ENCODE assay signal across 9 mouse cellular contexts in the genomic region with DNA sequence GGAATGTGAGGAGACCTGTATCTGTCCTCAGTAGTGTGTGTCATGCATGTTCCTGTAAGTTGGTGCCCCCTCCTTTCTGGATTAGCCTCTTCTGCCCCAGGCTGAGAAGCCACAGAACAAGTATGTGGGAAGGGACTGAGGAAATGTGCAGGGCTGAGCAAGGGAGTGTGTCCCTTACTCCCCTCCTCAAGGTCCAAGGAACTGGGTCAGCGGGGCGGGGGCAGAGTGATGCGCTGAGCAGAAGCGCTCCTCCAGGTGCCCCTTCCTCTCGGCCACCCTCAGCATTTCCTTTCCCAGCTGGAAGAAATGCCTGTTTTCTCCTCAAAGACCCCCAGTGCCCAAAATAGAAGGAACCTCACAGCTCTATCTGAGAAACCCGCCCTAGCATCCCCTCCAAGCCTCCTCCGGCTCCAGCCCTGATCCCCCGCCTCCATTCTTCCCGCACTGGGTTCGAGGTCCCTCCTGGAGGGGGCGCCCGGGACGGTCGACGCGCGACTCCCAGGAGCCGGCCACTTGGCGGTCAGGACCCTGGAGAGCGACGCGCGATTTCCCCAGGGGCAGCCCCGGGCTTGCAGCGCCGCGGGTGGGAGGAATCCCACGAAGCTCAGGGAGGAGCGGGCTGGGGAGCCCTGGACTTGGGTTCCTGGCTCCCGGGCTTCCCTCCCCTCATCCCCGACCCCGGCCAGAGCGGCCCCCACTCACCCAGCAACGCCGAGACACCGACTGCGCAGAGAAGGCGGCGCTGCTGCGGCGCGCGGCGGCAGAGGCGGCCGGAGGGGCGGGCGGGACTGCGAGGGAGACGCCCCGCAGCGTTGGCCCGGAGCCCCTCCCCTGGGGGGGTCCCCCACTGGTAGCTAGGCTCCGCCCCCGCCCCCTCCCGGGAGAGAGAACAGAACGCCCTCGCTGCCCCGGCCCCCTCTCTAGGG. TPM values are rescaled to one million over a fixed set of nuclear protein-coding genes. Genes with fewer than 3 reads are reported as not detected.
DNase-seq lines count a peak whose midpoint lies in the region; ATAC-seq lines count a peak whose summit lies in the region.
"Had no signal": no experiment of that assay in that cellular context is flagged by ENCODE, and none has a peak within 500 bp of the region (broad histone marks: within the 10 kb centered on the region; RNA-seq: fewer than 3 reads in every experiment).

No protein-coding gene starts in this region.

- H3K4me3 ChIP-seq in heart, embryonic 11.5 days (ENCODE audit: low read depth, low read length) = peak overlapping the region; percentile 45
- H3K4me3 ChIP-seq in kidney, embryonic 15.5 days (replicated peaks) = peak overlapping the region; percentile 54
- peak overlapping the region; percentile 39 for H3K4me3 ChIP-seq in liver, embryonic 16.5 days (ENCODE audit: low read depth, low read length)
- peak overlapping the region; percentile 42 for H3K4me3 ChIP-seq in neural tube, embryonic 11.5 days (ENCODE audit: low read depth, low read length)

- peaks cover 18% of the 10 kb centered on the region for H3K4me1 ChIP-seq in heart, embryonic 11.5 days (ENCODE audit: control insufficient read depth, insufficient read depth, low read length)
- peaks cover 30% of the 10 kb centered on the region for H3K4me1 ChIP-seq in kidney, embryonic 15.5 days
- H3K4me1 ChIP-seq in liver, embryonic 16.5 days (ENCODE audit: control insufficient read depth, low read depth, low read length) = peaks cover 3% of the 10 kb centered on the region
- H3K4me1 ChIP-seq in neural tube, embryonic 11.5 days (ENCODE audit: control insufficient read depth, insufficient read depth, low read length) = peaks cover 15% of the 10 kb centered on the region

- no peak for DNase-seq in heart, adult 9 months (ENCODE audit: low spot score in 2 of 2)
- DNase-seq in c-Kit-positive CD71-positive TER-119-negative erythroid progenitor cells, embryonic 14.5 days (ENCODE audit: low read depth) = peak; percentile 56
- DNase-seq in gastrocnemius, postnatal 4 days (ENCODE audit: low spot score in 2 of 2) = peak; percentile 72 to 73
- DNase-seq in neural tube, embryonic 11.5 days (ENCODE audit: low spot score) = peak; percentile 78
- peak; percentile 30 to 31 for DNase-seq in thymus, adult 18-20 months

- no peaks in the 10 kb centered on the region for H3K9me3 ChIP-seq in heart, embryonic 11.5 days (replicated peaks; ENCODE audit: control insufficient read depth, low read length)
- no peaks in the 10 kb centered on the region for H3K9me3 ChIP-seq in kidney, embryonic 15.5 days (replicated peaks)
- no peaks in the 10 kb centered on the region for H3K9me3 ChIP-seq in liver, embryonic 16.5 days (replicated peaks; ENCODE audit: control insufficient read depth, low read length)
- no peaks in the 10 kb centered on the region for H3K9me3 ChIP-seq in neural tube, embryonic 11.5 days (ENCODE audit: control insufficient read depth, low read length)

- no peak for ATAC-seq in heart, embryonic 11.5 days (replicated peaks; ENCODE audit: insufficient number of reproducible peaks, low FRiP score, low TSS enrichment)
- peak; percentile 71 for ATAC-seq in kidney, embryonic 15.5 days (replicated peaks; ENCODE audit: low FRiP score)
- peak; percentile 39 for ATAC-seq in liver, embryonic 16.5 days (ENCODE audit: low read depth)
- peak; percentile 51; the same call in 1 of the 2 replicates for ATAC-seq in neural tube, embryonic 11.5 days (ENCODE audit: insufficient read depth, low FRiP score, low TSS enrichment)

- no peak overlapping the region for H3K9ac ChIP-seq in heart, embryonic 11.5 days (ENCODE audit: low read depth, low read length)
- H3K9ac ChIP-seq in kidney, embryonic 15.5 days = 0 out of 2 replicates have a peak overlapping the region, but pooled peaks have one; percentile 9
- no peak overlapping the region for H3K9ac ChIP-seq in liver, embryonic 16.5 days (ENCODE audit: low read depth, low read length)
- H3K9ac ChIP-seq in neural tube, embryonic 11.5 days (ENCODE audit: low read length) = peak overlapping the region; percentile 53

- H3K27me3 ChIP-seq in heart, embryonic 11.5 days (ENCODE audit: control insufficient read depth, insufficient read depth, low read length) = peaks cover 71% of the 10 kb centered on the region
- peaks cover 60% of the 10 kb centered on the region for H3K27me3 ChIP-seq in kidney, embryonic 15.5 days
- peaks cover 67% of the 10 kb centered on the region for H3K27me3 ChIP-seq in liver, embryonic 16.5 days (ENCODE audit: control insufficient read depth, insufficient read depth, low read depth, low read length)
- peaks cover 34% of the 10 kb centered on the region for H3K27me3 ChIP-seq in neural tube, embryonic 11.5 days (ENCODE audit: control insufficient read depth, insufficient read depth, low read length)

- H3K27ac ChIP-seq in heart, embryonic 11.5 days (ENCODE audit: low read depth, low read length) = no peak overlapping the region
- H3K27ac ChIP-seq in kidney, embryonic 15.5 days = no peak overlapping the region
- no peak overlapping the region for H3K27ac ChIP-seq in liver, embryonic 16.5 days (ENCODE audit: low read length)
- no peak overlapping the region for H3K27ac ChIP-seq in neural tube, embryonic 11.5 days (ENCODE audit: low read depth, low read length)

- WGBS in heart, embryonic 11.5 days (ENCODE audit: insufficient replicate concordance) = 2% methylated on average over 37 of the region's 59 CpGs
- 1% methylated on average over 59 of the region's 59 CpGs for WGBS in kidney, embryonic 15.5 days
- 2% methylated on average over 48 of the region's 59 CpGs for WGBS in liver, embryonic 16.5 days (ENCODE audit: insufficient replicate concordance)
- under 1% methylated on average over 37 of the region's 59 CpGs for WGBS in neural tube, embryonic 11.5 days

- H3K36me3 ChIP-seq in heart, embryonic 11.5 days (ENCODE audit: control insufficient read depth, insufficient read depth, low read length) = no peaks in the 10 kb centered on the region
- no peaks in the 10 kb centered on the region for H3K36me3 ChIP-seq in kidney, embryonic 15.5 days
- no peaks in the 10 kb centered on the region for H3K36me3 ChIP-seq in liver, embryonic 16.5 days (ENCODE audit: control insufficient read depth, insufficient read depth)
- no peaks in the 10 kb centered on the region for H3K36me3 ChIP-seq in neural tube, embryonic 11.5 days (ENCODE audit: control insufficient read depth, insufficient read depth, low read length)

- H3K4me2 ChIP-seq in heart, embryonic 11.5 days = peak overlapping the region; percentile 86
- peak overlapping the region; percentile 91 for H3K4me2 ChIP-seq in kidney, embryonic 15.5 days
- peak overlapping the region; percentile 46 for H3K4me2 ChIP-seq in liver, embryonic 16.5 days (ENCODE audit: low read depth, low read length)
- H3K4me2 ChIP-seq in neural tube, embryonic 11.5 days (ENCODE audit: low read depth) = peak overlapping the region; percentile 87

RNA-seq across cellular contexts. Expression of a gene that starts 1.1 kb away (rescaled TPM):
- polyA plus RNA-seq in heart, embryonic 11.5 days (2014; fragmentation: Nextera tagmentation; extraction: Ambion mirVana) = 1.7 and 2.3 TPM in 2 replicates
- total RNA-seq in gastrocnemius, postnatal 4 days (2021) = 1 to 10 TPM in 1 of 2 experiments, under 1 TPM in 1; 0.52 to 1.1 TPM
- polyA plus RNA-seq in kidney, embryonic 15.5 days (2015; fragmentation: Nextera tagmentation; extraction: Ambion mirVana) = 2.0 and 2.8 TPM in 2 replicates
- polyA plus RNA-seq in liver, embryonic 16.5 days (2015; fragmentation: Nextera tagmentation; extraction: Ambion mirVana) = 0.27 and 0.37 TPM in 2 replicates
- polyA plus RNA-seq in neural tube, embryonic 11.5 days (2014; fragmentation: Nextera tagmentation; extraction: Ambion mirVana) = 7.2 and 8.9 TPM in 2 replicates

RNA-seq across cellular contexts. Expression of a gene that starts 15.4 kb away (rescaled TPM):
- polyA plus RNA-seq in heart, embryonic 11.5 days (2014; fragmentation: Nextera tagmentation; extraction: Ambion mirVana) = 0.30 and 0.66 TPM in 2 replicates
- total RNA-seq in gastrocnemius, postnatal 4 days (2021) = under 1 TPM in 1 of 2 experiments, not detected in 1; 0.73 TPM
- 9.2 TPM in 2 replicates for polyA plus RNA-seq in kidney, embryonic 15.5 days (2015; fragmentation: Nextera tagmentation; extraction: Ambion mirVana)
- 0.58 and 1.7 TPM in 2 replicates for polyA plus RNA-seq in liver, embryonic 16.5 days (2015; fragmentation: Nextera tagmentation; extraction: Ambion mirVana)
- polyA plus RNA-seq in neural tube, embryonic 11.5 days (2014; fragmentation: Nextera tagmentation; extraction: Ambion mirVana) = 1.5 TPM in 2 replicates
- total RNA-seq: left cerebral cortex, postnatal 25 days had no signal

RNA-seq across cellular contexts. Expression of a gene that starts 16.0 kb away (rescaled TPM):
- 5.3 and 5.4 TPM in 2 replicates for polyA plus RNA-seq in heart, embryonic 11.5 days (2014; fragmentation: Nextera tagmentation; extraction: Ambion mirVana)
- 10 to 100 TPM; 52.3 to 54.3 TPM for total RNA-seq in gastrocnemius, postnatal 4 days (2021)
- 5.1 and 5.5 TPM in 2 replicates for polyA plus RNA-seq in kidney, embryonic 15.5 days (2015; fragmentation: Nextera tagmentation; extraction: Ambion mirVana)
- 0.44 and 0.71 TPM in 2 replicates for polyA plus RNA-seq in liver, embryonic 16.5 days (2015; fragmentation: Nextera tagmentation; extraction: Ambion mirVana)
- 23.5 and 26.2 TPM in 2 replicates for polyA plus RNA-seq in neural tube, embryonic 11.5 days (2014; fragmentation: Nextera tagmentation; extraction: Ambion mirVana)

Comparison
In these comparisons a context has a peak if more than half of its experiments do, and no peak if none do; other contexts are left out.
1. H3K9ac ChIP-seq: peak in kidney, embryonic 15.5 days (single experiment) and neural tube, embryonic 11.5 days (single experiment); none in heart, embryonic 11.5 days (single experiment) and liver, embryonic 16.5 days (single experiment).
2. DNase-seq: peak in c-Kit-positive CD71-positive TER-119-negative erythroid progenitor cells, embryonic 14.5 days (single experiment), gastrocnemius, postnatal 4 days (2 of 2), neural tube, embryonic 11.5 days (single experiment) and thymus, adult 18-20 months (2 of 2); none in heart, adult 9 months (0 of 2).
3. Peak in every context shown above with its lines, with median percentiles within 50 percentile points of each other: H3K4me2 ChIP-seq and H3K4me3 ChIP-seq.